Mouse (Mus musculus): Measurements from ENCODE around the gene Nbr1.
"Not testable (repeated sequence)": the region's sequence is repeated elsewhere in the genome, so short reads cannot be mapped to it uniquely, and the experiment has no call there.

Gene Nbr1

GRCm38 (mm10) chr11:101582054-101583035 lies 30.4 kb downstream of the Nbr1 start, which contains the start of gene Tmem106a:
Gene Tmem106a, plus strand, starts transcription at chr11:101582242.
- DNase-seq (ENCODE audit: low spot score in 2 of 2): no peak

- DNase-seq (ENCODE audit: low spot score in 2 of 2): no peak
Observed at GRCm38 (mm10) chr11:101583205-101583604, 31.3 kb downstream of the Nbr1 start.

GRCm38 (mm10) chr11:101585031-101585430 lies 33.1 kb downstream of the Nbr1 start:
- not testable (repeated sequence) for DNase-seq (ENCODE audit: low spot score in 2 of 2)

GRCm38 (mm10) chr11:101585805-101586204 lies 33.9 kb downstream of the Nbr1 start:
- no peak for DNase-seq (ENCODE audit: low spot score in 2 of 2)

- peak; percentile 56 to 66 for DNase-seq (ENCODE audit: low spot score in 2 of 2)
Observed at GRCm38 (mm10) chr11:101587676-101588075, 35.7 kb downstream of the Nbr1 start.

- no peak for DNase-seq (ENCODE audit: low spot score in 2 of 2)
Observed at GRCm38 (mm10) chr11:101588868-101589267, 36.9 kb downstream of the Nbr1 start.

- peak; percentile 52 to 54 for DNase-seq (ENCODE audit: low spot score in 2 of 2)
Observed at GRCm38 (mm10) chr11:101589444-101589843, 37.5 kb downstream of the Nbr1 start.

- DNase-seq (ENCODE audit: low spot score in 2 of 2): no peak
Observed at GRCm38 (mm10) chr11:101589989-101590624, 38.2 kb downstream of the Nbr1 start.

GRCm38 (mm10) chr11:101599156-101599555 lies 47.2 kb downstream of the Nbr1 start, which contains the start of gene Gm11634:
Gene Gm11634, minus strand, starts transcription at chr11:101599256.
- no peak for DNase-seq (ENCODE audit: low spot score in 2 of 2)

- no peak for DNase-seq (ENCODE audit: low spot score in 2 of 2)
Observed at GRCm38 (mm10) chr11:101602491-101602890, 50.5 kb downstream of the Nbr1 start.

- DNase-seq (ENCODE audit: low spot score in 2 of 2): no peak
Observed at GRCm38 (mm10) chr11:101604116-101604515, 52.2 kb downstream of the Nbr1 start.

- DNase-seq (ENCODE audit: low spot score in 2 of 2): peak; percentile 26 to 35
Observed at GRCm38 (mm10) chr11:101604531-101605453, 52.8 kb downstream of the Nbr1 start.

- not testable (repeated sequence) for DNase-seq (ENCODE audit: low spot score in 2 of 2)
Observed at GRCm38 (mm10) chr11:101607134-101607533, 55.2 kb downstream of the Nbr1 start.

GRCm38 (mm10) chr11:101610445-101610844 lies 58.5 kb downstream of the Nbr1 start:
- no peak for DNase-seq (ENCODE audit: low spot score in 2 of 2)

- no peak for DNase-seq (ENCODE audit: low spot score in 2 of 2)
Observed at GRCm38 (mm10) chr11:101613596-101613995, 61.6 kb downstream of the Nbr1 start.

GRCm38 (mm10) chr11:101614116-101614515 lies 62.2 kb downstream of the Nbr1 start:
- no peak for DNase-seq (ENCODE audit: low spot score in 2 of 2)

- DNase-seq (ENCODE audit: low spot score in 2 of 2): no peak
Observed at GRCm38 (mm10) chr11:101615380-101615779, 63.4 kb downstream of the Nbr1 start.

- DNase-seq (ENCODE audit: low spot score in 2 of 2): no peak
Observed at GRCm38 (mm10) chr11:101616104-101616503, 64.2 kb downstream of the Nbr1 start.

- DNase-seq (ENCODE audit: low spot score in 2 of 2): no peak
Observed at GRCm38 (mm10) chr11:101616948-101617767, 65.2 kb downstream of the Nbr1 start.

GRCm38 (mm10) chr11:101617849-101618248 lies 65.9 kb downstream of the Nbr1 start:
- DNase-seq (ENCODE audit: low spot score in 2 of 2): peak in 1 of 2 experiments; percentile 29

GRCm38 (mm10) chr11:101618596-101618995 lies 66.6 kb downstream of the Nbr1 start:
- no peak for DNase-seq (ENCODE audit: low spot score in 2 of 2)
